Mouse (Mus musculus): ENCODE data around the gene Zdhhc21. TPM values are rescaled to one million over a fixed set of nuclear protein-coding genes. Genes with fewer than 3 reads are reported as not detected.

Zdhhc21 gene
- polyA plus RNA-seq, 1 experiment = 2.4 TPM

- H3K27ac ChIP-seq (ENCODE audit: insufficient read depth, low read length) = no peak overlapping the region
- no peaks in the 10 kb centered on the region for H3K4me1 ChIP-seq (ENCODE audit: control insufficient read depth, insufficient read depth, insufficient read length)
- DNase-seq (ENCODE audit: low read depth in 1 of 2, low spot score in 2 of 2) = no peak
- no peak for TF ChIP-seq POLR2A (IDR thresholded peaks at IDR 0.05; ENCODE audit: low read depth, low read length)
- no peak for TF ChIP-seq CTCF (IDR thresholded peaks at IDR 0.05; ENCODE audit: extremely low read depth, insufficient read depth, insufficient read length, insufficient replicate concordance)
- no peaks in the 10 kb centered on the region for H3K27me3 ChIP-seq (ENCODE audit: control insufficient read depth, insufficient read depth, low read length)
- no peaks in the 10 kb centered on the region for H3K36me3 ChIP-seq (ENCODE audit: control insufficient read depth, insufficient read depth, low read length)
- 83% methylated on average over 4 of the region's 4 CpGs for WGBS
- H3K4me3 ChIP-seq (ENCODE audit: extremely low read depth, insufficient read depth, insufficient read length) = no peak overlapping the region
Observed at GRCm38 (mm10) chr4:82875532-82875931, 15.8 kb upstream of the Zdhhc21 start.

- Histone ChIP-seq H3K27me3 (ENCODE audit: control insufficient read depth, insufficient read depth, low read length) (no peaks in the 10 kb centered on the region), H3K4me3 (ENCODE audit: extremely low read depth, insufficient read depth, insufficient read length) (no peak overlapping the region), H3K27ac (ENCODE audit: insufficient read depth, low read length) (no peak overlapping the region), H3K36me3 (ENCODE audit: control insufficient read depth, insufficient read depth, low read length) (no peaks in the 10 kb centered on the region), H3K4me1 (ENCODE audit: control insufficient read depth, insufficient read depth, insufficient read length) (no peaks in the 10 kb centered on the region)
- no peak for TF ChIP-seq CTCF (IDR thresholded peaks at IDR 0.05; ENCODE audit: extremely low read depth, insufficient read depth, insufficient read length, insufficient replicate concordance)
- no peak for TF ChIP-seq POLR2A (IDR thresholded peaks at IDR 0.05; ENCODE audit: low read depth, low read length)
- DNase-seq (ENCODE audit: low read depth in 1 of 2, low spot score in 2 of 2) = no peak
- 69% methylated on average over 4 of the region's 4 CpGs for WGBS
Observed at GRCm38 (mm10) chr4:82874791-82875190, 15.0 kb upstream of the Zdhhc21 start.

GRCm38 (mm10) chr4:82872548-82872947 lies 12.8 kb upstream of the Zdhhc21 start:
- no peaks in the 10 kb centered on the region for H3K4me1 ChIP-seq (ENCODE audit: control insufficient read depth, insufficient read depth, insufficient read length)
- no peak overlapping the region for H3K4me3 ChIP-seq (ENCODE audit: extremely low read depth, insufficient read depth, insufficient read length)
- no peaks in the 10 kb centered on the region for H3K36me3 ChIP-seq (ENCODE audit: control insufficient read depth, insufficient read depth, low read length)
- DNase-seq (ENCODE audit: low read depth in 1 of 2, low spot score in 2 of 2) = no peak
- 92% methylated on average over 4 of the region's 4 CpGs for WGBS
- H3K27me3 ChIP-seq (ENCODE audit: control insufficient read depth, insufficient read depth, low read length) = no peaks in the 10 kb centered on the region
- no peak overlapping the region for H3K27ac ChIP-seq (ENCODE audit: insufficient read depth, low read length)
- TF ChIP-seq CTCF (IDR thresholded peaks at IDR 0.05; ENCODE audit: extremely low read depth, insufficient read depth, insufficient read length, insufficient replicate concordance) (no peak), POLR2A (IDR thresholded peaks at IDR 0.05; ENCODE audit: low read depth, low read length) (no peak)

- H3K4me3 ChIP-seq (ENCODE audit: extremely low read depth, insufficient read depth, insufficient read length) = no peak overlapping the region
- H3K27me3 ChIP-seq (ENCODE audit: control insufficient read depth, insufficient read depth, low read length) = no peaks in the 10 kb centered on the region
- H3K27ac ChIP-seq (ENCODE audit: insufficient read depth, low read length) = no peak overlapping the region
- no peak for DNase-seq (ENCODE audit: low read depth in 1 of 2, low spot score in 2 of 2)
- TF ChIP-seq POLR2A (IDR thresholded peaks at IDR 0.05; ENCODE audit: low read depth, low read length) = no peak
- no peak for TF ChIP-seq CTCF (IDR thresholded peaks at IDR 0.05; ENCODE audit: extremely low read depth, insufficient read depth, insufficient read length, insufficient replicate concordance)
- H3K4me1 ChIP-seq (ENCODE audit: control insufficient read depth, insufficient read depth, insufficient read length) = no peaks in the 10 kb centered on the region
- H3K36me3 ChIP-seq (ENCODE audit: control insufficient read depth, insufficient read depth, low read length) = no peaks in the 10 kb centered on the region
- WGBS = 89% methylated on average over 6 of the region's 6 CpGs
Observed at GRCm38 (mm10) chr4:82872121-82872520, 12.4 kb upstream of the Zdhhc21 start.

GRCm38 (mm10) chr4:82870931-82871330 lies 11.2 kb upstream of the Zdhhc21 start:
- Histone ChIP-seq H3K4me3 (ENCODE audit: extremely low read depth, insufficient read depth, insufficient read length) (no peak overlapping the region), H3K36me3 (ENCODE audit: control insufficient read depth, insufficient read depth, low read length) (no peaks in the 10 kb centered on the region), H3K27ac (ENCODE audit: insufficient read depth, low read length) (no peak overlapping the region), H3K27me3 (ENCODE audit: control insufficient read depth, insufficient read depth, low read length) (no peaks in the 10 kb centered on the region), H3K4me1 (ENCODE audit: control insufficient read depth, insufficient read depth, insufficient read length) (no peaks in the 10 kb centered on the region)
- WGBS = 12% methylated on average over 6 of the region's 6 CpGs
- no peak for TF ChIP-seq CTCF (IDR thresholded peaks at IDR 0.05; ENCODE audit: extremely low read depth, insufficient read depth, insufficient read length, insufficient replicate concordance)
- TF ChIP-seq POLR2A (IDR thresholded peaks at IDR 0.05; ENCODE audit: low read depth, low read length) = no peak
- no peak for DNase-seq (ENCODE audit: low read depth in 1 of 2, low spot score in 2 of 2)

- H3K27me3 ChIP-seq (ENCODE audit: control insufficient read depth, insufficient read depth, low read length) = no peaks in the 10 kb centered on the region
- H3K4me3 ChIP-seq (ENCODE audit: extremely low read depth, insufficient read depth, insufficient read length) = no peak overlapping the region
- H3K27ac ChIP-seq (ENCODE audit: insufficient read depth, low read length) = no peak overlapping the region
- DNase-seq (ENCODE audit: low read depth in 1 of 2, low spot score in 2 of 2) = no peak
- H3K36me3 ChIP-seq (ENCODE audit: control insufficient read depth, insufficient read depth, low read length) = no peaks in the 10 kb centered on the region
- no peaks in the 10 kb centered on the region for H3K4me1 ChIP-seq (ENCODE audit: control insufficient read depth, insufficient read depth, insufficient read length)
- TF ChIP-seq POLR2A (IDR thresholded peaks at IDR 0.05; ENCODE audit: low read depth, low read length) (no peak), CTCF (IDR thresholded peaks at IDR 0.05; ENCODE audit: extremely low read depth, insufficient read depth, insufficient read length, insufficient replicate concordance) (no peak)
- 87% methylated on average over 5 of the region's 5 CpGs for WGBS
Observed at GRCm38 (mm10) chr4:82867731-82868445, 8.1 kb upstream of the Zdhhc21 start.

- no peak for DNase-seq (ENCODE audit: low read depth in 1 of 2, low spot score in 2 of 2)
- no peak overlapping the region for H3K27ac ChIP-seq (ENCODE audit: insufficient read depth, low read length)
- H3K4me1 ChIP-seq (ENCODE audit: control insufficient read depth, insufficient read depth, insufficient read length) = no peaks in the 10 kb centered on the region
- 52% methylated on average over 4 of the region's 4 CpGs for WGBS
- H3K36me3 ChIP-seq (ENCODE audit: control insufficient read depth, insufficient read depth, low read length) = no peaks in the 10 kb centered on the region
- TF ChIP-seq CTCF (IDR thresholded peaks at IDR 0.05; ENCODE audit: extremely low read depth, insufficient read depth, insufficient read length, insufficient replicate concordance) (no peak), POLR2A (IDR thresholded peaks at IDR 0.05; ENCODE audit: low read depth, low read length) (no peak)
- H3K27me3 ChIP-seq (ENCODE audit: control insufficient read depth, insufficient read depth, low read length) = no peaks in the 10 kb centered on the region
- no peak overlapping the region for H3K4me3 ChIP-seq (ENCODE audit: extremely low read depth, insufficient read depth, insufficient read length)
Observed at GRCm38 (mm10) chr4:82867111-82867510, 7.4 kb upstream of the Zdhhc21 start.

Measured in spleen, adult 2 months (tissue).